Mouse (Mus musculus): ENCODE results near the gene Pex16. TPM values are rescaled to one million over a fixed set of nuclear protein-coding genes. Genes with fewer than 3 reads are reported as not detected.

Gene Pex16
- polyA plus RNA-seq, 1 experiment from 2014 or later, result 22.4 TPM

DNA sequence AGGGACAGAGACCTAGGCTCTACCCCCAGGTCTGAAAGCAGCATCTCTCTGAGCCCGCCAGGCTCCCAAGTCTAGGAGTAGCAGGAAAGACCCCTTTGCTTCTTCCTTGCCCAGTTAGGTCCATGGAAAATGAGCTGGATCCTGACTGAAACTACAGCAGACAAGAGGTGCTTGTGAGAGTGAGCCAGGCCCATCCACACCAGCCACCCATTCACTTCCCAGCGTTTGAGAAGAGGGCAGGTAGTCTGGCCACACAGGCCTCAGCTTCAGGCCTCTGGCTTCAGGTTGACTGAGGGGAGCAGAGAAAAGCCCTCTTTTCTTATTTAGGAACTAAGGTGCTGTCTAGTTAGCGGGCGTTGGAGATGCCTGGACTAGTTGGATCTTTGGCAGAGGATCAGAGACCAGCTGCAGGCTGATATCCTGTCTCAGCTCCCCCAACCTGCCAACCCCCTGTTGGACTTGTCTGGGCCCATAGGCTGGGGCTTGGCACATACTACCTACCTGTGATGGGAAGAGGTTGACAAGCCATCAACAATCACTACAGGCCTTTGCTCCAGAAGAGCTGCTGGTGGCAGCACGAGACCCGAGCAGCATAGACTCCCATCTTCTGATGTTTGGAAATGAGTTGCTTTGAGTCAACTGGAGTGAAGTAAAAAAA is 11.8 kb upstream of the Pex16 start:
- Histone ChIP-seq H3K9me3 (ENCODE audit: control insufficient read depth, low read length) (no peaks in the 10 kb centered on the region), H3K27ac (ENCODE audit: low read depth, low read length) (no peak overlapping the region), H3K9ac (ENCODE audit: low read length) (no peak overlapping the region), H3K4me3 (ENCODE audit: low read depth, low read length) (no peak overlapping the region), H3K4me1 (ENCODE audit: control insufficient read depth, insufficient read depth, low read length) (no peaks in the 10 kb centered on the region), H3K27me3 (ENCODE audit: control insufficient read depth, insufficient read depth, low read length) (no peaks in the 10 kb centered on the region), H3K36me3 (ENCODE audit: control insufficient read depth, insufficient read depth, low read length) (peaks cover 6% of the 10 kb centered on the region; the same call in 1 of the 2 replicates), H3K4me2 (ENCODE audit: low read depth) (no peak overlapping the region)
- 93% methylated on average over 6 of the region's 6 CpGs for WGBS
- ATAC-seq (ENCODE audit: insufficient read depth, low FRiP score, low TSS enrichment) (no peak), DNase-seq (ENCODE audit: low spot score) (no peak)

DNA sequence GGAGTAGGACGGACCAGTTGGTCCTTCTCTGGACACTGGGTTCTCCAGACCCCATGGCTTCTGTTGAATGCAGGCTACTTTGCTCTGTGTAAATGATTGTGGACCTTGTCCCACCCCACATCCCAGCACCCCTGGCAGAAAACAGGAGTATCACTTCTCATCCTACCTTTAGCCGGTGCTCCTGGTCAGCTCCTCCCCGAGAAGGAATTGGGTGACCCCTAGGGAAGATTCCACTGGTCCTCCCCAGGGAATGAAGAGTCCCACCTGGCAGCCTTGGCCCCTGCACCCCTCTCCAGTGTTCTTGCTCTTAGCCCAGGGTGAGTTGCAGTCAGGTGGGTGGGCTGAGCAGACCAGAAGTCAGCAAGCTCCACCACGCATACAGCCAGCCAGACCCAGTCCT is 10.4 kb upstream of the Pex16 start:
- Histone ChIP-seq H3K27ac (ENCODE audit: low read depth, low read length) (no peak overlapping the region), H3K4me2 (ENCODE audit: low read depth) (no peak overlapping the region), H3K9me3 (ENCODE audit: control insufficient read depth, low read length) (no peaks in the 10 kb centered on the region), H3K27me3 (ENCODE audit: control insufficient read depth, insufficient read depth, low read length) (no peaks in the 10 kb centered on the region), H3K4me3 (ENCODE audit: low read depth, low read length) (no peak overlapping the region), H3K4me1 (ENCODE audit: control insufficient read depth, insufficient read depth, low read length) (no peaks in the 10 kb centered on the region), H3K36me3 (ENCODE audit: control insufficient read depth, insufficient read depth, low read length) (0 out of 2 replicates have a peak, but pooled peaks cover 6% of the 10 kb centered on the region), H3K9ac (ENCODE audit: low read length) (no peak overlapping the region)
- no peak for DNase-seq (ENCODE audit: low spot score)
- WGBS, result 88% methylated on average over 4 of the region's 4 CpGs
- no peak for ATAC-seq (ENCODE audit: insufficient read depth, low FRiP score, low TSS enrichment)

DNA sequence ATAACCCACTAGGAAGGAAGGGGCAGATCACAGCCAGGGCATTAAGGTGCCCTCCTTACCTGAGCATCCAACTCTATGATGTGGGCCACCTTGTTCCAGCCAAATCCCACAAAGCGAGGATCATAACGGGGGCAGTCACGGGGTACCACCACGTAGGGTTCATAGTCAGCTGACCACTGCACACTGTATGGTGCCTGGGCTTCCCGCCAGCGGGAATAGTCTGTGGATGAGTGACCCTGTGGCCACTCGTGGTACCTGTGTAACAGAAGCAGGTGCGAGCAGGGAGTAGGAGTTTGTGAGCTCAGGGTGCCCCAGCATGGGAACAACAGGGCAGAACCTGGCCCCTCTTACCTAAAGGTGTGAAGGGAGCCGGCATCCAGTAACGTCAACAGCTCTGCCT is 8.9 kb upstream of the Pex16 start:
- no peak for DNase-seq (ENCODE audit: low spot score)
- H3K4me1 ChIP-seq (ENCODE audit: control insufficient read depth, insufficient read depth, low read length), result no peaks in the 10 kb centered on the region; the same call in 1 of the 2 replicates
- no peak for ATAC-seq (ENCODE audit: insufficient read depth, low FRiP score, low TSS enrichment)
- no peak overlapping the region for H3K4me3 ChIP-seq (ENCODE audit: low read depth, low read length)
- H3K9ac ChIP-seq (ENCODE audit: low read length), result no peak overlapping the region
- no peak overlapping the region for H3K27ac ChIP-seq (ENCODE audit: low read depth, low read length)
- no peaks in the 10 kb centered on the region for H3K9me3 ChIP-seq (ENCODE audit: control insufficient read depth, low read length)
- no peak overlapping the region for H3K4me2 ChIP-seq (ENCODE audit: low read depth)
- peaks cover 4% of the 10 kb centered on the region for H3K27me3 ChIP-seq (ENCODE audit: control insufficient read depth, insufficient read depth, low read length)
- 0 out of 2 replicates have a peak, but pooled peaks cover 2% of the 10 kb centered on the region for H3K36me3 ChIP-seq (ENCODE audit: control insufficient read depth, insufficient read depth, low read length)
- WGBS, result 96% methylated on average over 10 of the region's 10 CpGs

DNA sequence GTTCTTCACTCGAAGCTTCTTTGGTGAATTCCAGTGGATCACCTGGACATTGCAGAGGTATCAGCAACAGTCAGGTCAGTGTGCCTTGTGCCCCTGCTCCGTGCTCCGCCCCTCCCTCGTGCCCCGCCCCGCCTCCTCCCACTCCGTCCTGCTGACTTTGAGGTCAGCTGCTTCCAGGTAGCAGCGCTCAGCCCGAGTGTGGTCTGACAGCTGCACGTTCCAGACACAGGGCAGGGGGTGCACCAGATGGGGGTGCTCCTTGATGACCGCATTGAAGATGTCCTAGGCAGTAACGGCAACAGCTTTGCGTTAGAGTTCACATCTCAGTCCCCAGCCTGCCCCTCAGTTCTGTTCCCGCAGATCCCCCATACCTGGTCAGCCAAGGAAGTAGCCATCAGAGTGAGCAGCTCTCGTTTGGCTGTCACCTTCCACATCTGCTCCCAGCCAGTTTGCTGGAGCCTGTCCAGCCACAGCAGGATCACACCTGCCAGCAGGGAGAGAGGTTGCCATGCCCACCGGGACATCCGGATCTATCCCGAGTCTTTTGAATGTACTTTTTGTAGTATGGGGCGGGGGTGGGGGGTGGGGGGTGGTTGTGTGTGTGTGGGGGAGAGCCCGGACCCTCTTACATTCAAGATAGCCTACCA is 7.0 kb upstream of the Pex16 start:
- Histone ChIP-seq H3K4me1 (ENCODE audit: control insufficient read depth, insufficient read depth, low read length) (peaks cover 16% of the 10 kb centered on the region), H3K4me2 (ENCODE audit: low read depth) (no peak overlapping the region), H3K36me3 (ENCODE audit: control insufficient read depth, insufficient read depth, low read length) (0 out of 2 replicates have a peak, but pooled peaks cover 2% of the 10 kb centered on the region), H3K27ac (ENCODE audit: low read depth, low read length) (no peak overlapping the region), H3K27me3 (ENCODE audit: control insufficient read depth, insufficient read depth, low read length) (peaks cover 9% of the 10 kb centered on the region), H3K4me3 (ENCODE audit: low read depth, low read length) (no peak overlapping the region), H3K9ac (ENCODE audit: low read length) (no peak overlapping the region), H3K9me3 (ENCODE audit: control insufficient read depth, low read length) (no peaks in the 10 kb centered on the region)
- WGBS, result 41% methylated on average over 20 of the region's 20 CpGs
- DNase-seq (ENCODE audit: low spot score) (no peak), ATAC-seq (ENCODE audit: insufficient read depth, low FRiP score, low TSS enrichment) (no peak)

DNA sequence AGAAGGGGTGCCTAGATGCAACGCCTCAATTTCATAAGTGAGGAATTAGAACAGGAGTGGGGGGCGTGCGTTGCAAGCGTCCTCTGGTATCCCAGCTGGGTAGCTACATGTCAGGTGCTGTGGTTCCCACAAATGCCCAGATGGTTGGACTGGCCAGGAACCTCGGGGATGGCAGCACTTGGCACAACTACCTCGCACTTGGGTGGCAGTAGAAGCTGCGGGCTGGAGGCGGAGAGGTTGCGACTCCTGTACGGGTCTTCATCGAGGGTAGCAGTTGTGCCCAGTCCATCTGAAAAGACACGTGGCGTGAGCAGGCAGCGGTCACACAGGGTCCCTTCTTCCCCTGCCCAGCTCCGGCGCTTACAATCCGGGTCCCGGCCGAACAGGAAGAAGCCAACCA is 4.1 kb upstream of the Pex16 start:
- H3K9ac ChIP-seq (ENCODE audit: low read length), result peak overlapping the region; percentile 51
- H3K27ac ChIP-seq (ENCODE audit: low read depth, low read length), result no peak overlapping the region
- WGBS, result 15% methylated on average over 19 of the region's 19 CpGs
- H3K9me3 ChIP-seq (ENCODE audit: control insufficient read depth, low read length), result no peaks in the 10 kb centered on the region
- H3K4me1 ChIP-seq (ENCODE audit: control insufficient read depth, insufficient read depth, low read length), result peaks cover 16% of the 10 kb centered on the region
- no peaks in the 10 kb centered on the region for H3K36me3 ChIP-seq (ENCODE audit: control insufficient read depth, insufficient read depth, low read length)
- H3K27me3 ChIP-seq (ENCODE audit: control insufficient read depth, insufficient read depth, low read length), result peaks cover 9% of the 10 kb centered on the region
- H3K4me2 ChIP-seq (ENCODE audit: low read depth), result peak overlapping the region; percentile 60
- H3K4me3 ChIP-seq (ENCODE audit: low read depth, low read length), result peak overlapping the region; percentile 32
- DNase-seq (ENCODE audit: low spot score) (no peak), ATAC-seq (ENCODE audit: insufficient read depth, low FRiP score, low TSS enrichment) (no peak)

DNA sequence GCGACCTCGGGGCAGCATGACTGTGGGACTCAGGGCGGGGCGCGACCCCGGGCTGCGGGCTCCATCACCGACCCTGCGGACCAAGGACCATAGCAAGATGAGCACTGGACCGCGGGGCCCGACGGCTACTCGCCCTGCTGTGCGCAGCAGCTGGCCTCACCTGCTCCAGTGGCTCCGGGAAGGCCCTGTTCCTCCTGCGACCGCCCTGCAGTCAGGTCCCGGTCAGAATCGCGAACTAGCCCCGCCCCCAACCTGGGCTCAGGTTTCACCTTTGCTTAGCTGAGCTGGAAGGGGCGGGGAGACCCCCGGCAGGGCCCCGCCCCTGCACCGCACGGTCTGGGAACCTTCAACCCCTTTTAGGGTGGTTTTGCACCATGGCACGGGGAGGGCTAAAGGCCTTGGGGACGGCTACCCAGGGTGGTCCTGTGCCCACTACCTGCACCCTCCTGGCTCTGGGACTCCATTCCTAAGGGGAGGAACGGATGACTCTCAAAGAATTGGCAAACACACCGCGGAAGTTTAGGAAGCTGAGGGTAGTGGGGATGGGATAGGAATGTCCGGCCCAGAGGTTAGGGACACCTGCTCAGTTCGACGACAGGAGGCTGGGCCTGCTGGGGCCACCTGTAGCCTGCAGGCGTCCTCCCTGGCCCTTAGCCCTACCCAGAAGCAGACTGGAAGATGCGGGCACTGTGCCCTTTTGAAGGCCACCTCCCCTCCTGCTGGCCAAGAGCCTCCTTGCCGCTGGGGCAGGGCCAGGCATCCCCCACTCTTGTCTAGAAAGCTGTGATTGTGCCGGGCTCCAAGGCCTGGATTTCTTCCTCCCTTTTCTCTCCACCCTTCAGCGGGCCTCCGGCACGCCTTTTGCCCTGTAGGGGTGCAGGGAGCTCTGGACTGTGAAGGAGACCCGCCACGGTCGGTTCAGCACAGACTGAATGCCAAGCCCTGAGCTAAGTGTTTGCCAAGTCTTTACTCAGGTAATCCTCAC is 3.4 kb upstream of the Pex16 start:
- Histone ChIP-seq H3K36me3 (ENCODE audit: control insufficient read depth, insufficient read depth, low read length) (no peaks in the 10 kb centered on the region), H3K27me3 (ENCODE audit: control insufficient read depth, insufficient read depth, low read length) (peaks cover 9% of the 10 kb centered on the region), H3K4me1 (ENCODE audit: control insufficient read depth, insufficient read depth, low read length) (peaks cover 19% of the 10 kb centered on the region), H3K27ac (ENCODE audit: low read depth, low read length) (no peak overlapping the region), H3K9ac (ENCODE audit: low read length) (peak overlapping the region; percentile 51), H3K9me3 (ENCODE audit: control insufficient read depth, low read length) (no peaks in the 10 kb centered on the region), H3K4me3 (ENCODE audit: low read depth, low read length) (peak overlapping the region; percentile 32), H3K4me2 (ENCODE audit: low read depth) (peak overlapping the region; percentile 60)
- WGBS, result 3% methylated on average over 43 of the region's 45 CpGs
- ATAC-seq (ENCODE audit: insufficient read depth, low FRiP score, low TSS enrichment), result no peak
- peak; percentile 65 for DNase-seq (ENCODE audit: low spot score)

DNA sequence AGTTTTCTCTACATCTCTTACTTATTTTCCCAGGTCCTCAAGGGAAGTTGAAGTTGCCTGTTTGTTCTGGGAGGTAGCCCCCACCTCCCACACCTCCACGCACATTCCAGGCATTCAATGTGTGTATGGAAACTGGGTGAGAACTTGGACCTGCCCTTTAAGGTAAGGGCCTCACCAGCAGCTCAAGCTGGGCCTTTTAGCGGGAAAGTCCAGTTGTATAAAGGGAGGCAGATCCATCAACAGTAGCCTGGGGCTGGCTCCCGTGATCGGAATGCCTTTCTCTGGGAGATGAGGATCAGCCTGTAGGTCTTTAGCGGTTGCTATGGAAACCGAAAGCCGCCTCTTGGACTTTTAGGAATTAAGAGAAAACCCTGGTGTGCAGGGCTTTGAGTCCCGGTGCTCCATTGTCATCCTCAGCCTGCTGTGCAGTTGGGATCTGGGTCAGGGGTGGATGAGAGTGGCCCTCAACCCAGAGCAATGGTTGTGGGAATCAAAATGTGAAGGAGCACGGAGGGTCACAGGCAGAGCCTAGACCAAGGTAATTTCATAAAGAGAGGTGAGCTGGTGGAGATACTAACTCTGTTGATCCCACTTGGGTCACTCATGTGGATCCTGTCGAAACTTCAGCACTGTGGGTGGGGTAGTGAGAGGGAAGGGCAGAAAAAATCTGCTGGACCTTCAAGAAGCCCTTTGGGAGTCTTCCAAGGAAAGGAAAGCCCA is 2.3 kb upstream of the Pex16 start:
- peaks cover 23% of the 10 kb centered on the region for H3K4me1 ChIP-seq (ENCODE audit: control insufficient read depth, insufficient read depth, low read length)

DNA sequence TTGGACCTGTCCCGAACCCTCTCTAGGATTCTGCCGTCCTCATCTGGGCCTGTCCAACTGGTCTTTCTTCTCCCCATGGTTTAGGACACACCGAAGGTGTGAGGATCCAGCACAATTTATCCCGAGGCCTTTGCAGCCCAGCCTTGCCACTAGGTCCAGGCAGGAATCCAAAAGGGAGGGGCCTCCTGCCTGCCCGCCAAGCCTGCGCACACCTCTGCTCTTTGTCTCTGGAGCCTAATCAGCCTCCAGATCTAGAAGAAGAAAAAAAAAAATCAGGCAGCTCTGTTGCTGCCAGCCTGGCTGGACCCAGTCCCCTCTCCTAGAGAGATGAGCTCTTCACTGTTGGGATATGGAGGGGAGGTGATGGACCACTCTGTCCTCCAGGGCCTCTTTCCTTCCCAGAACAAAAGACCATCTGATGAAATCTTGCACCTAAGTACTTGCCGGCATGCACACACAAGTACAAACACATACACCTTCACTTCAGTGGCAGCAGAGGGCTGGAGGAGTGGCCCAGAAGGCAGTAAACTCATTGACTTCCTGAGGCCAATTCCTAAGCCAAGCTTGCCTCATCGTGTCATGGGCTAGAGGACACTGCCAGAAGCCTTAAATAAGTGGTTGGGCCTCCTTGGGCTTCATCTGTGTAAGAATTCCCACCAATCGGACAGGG is 1.6 kb upstream of the Pex16 start:
- H3K9me3 ChIP-seq (ENCODE audit: control insufficient read depth, low read length), result no peaks in the 10 kb centered on the region
- DNase-seq (ENCODE audit: low spot score) (no peak), ATAC-seq (ENCODE audit: insufficient read depth, low FRiP score, low TSS enrichment) (no peak)
- peaks cover 9% of the 10 kb centered on the region for H3K27me3 ChIP-seq (ENCODE audit: control insufficient read depth, insufficient read depth, low read length)
- no peak overlapping the region for H3K4me2 ChIP-seq (ENCODE audit: low read depth)
- no peaks in the 10 kb centered on the region for H3K36me3 ChIP-seq (ENCODE audit: control insufficient read depth, insufficient read depth, low read length)
- WGBS, result 37% methylated on average over 9 of the region's 9 CpGs
- no peak overlapping the region for H3K27ac ChIP-seq (ENCODE audit: low read depth, low read length)
- H3K4me3 ChIP-seq (ENCODE audit: low read depth, low read length), result no peak overlapping the region
- no peak overlapping the region for H3K9ac ChIP-seq (ENCODE audit: low read length)
- peaks cover 23% of the 10 kb centered on the region for H3K4me1 ChIP-seq (ENCODE audit: control insufficient read depth, insufficient read depth, low read length)

More for the DNA sequence above, 2.3 kb upstream of the Pex16 start:
- ATAC-seq (ENCODE audit: insufficient read depth, low FRiP score, low TSS enrichment), result no peak
- no peak overlapping the region for H3K4me2 ChIP-seq (ENCODE audit: low read depth)
- no peak overlapping the region for H3K27ac ChIP-seq (ENCODE audit: low read depth, low read length)
- H3K9ac ChIP-seq (ENCODE audit: low read length), result no peak overlapping the region
- H3K36me3 ChIP-seq (ENCODE audit: control insufficient read depth, insufficient read depth, low read length), result no peaks in the 10 kb centered on the region
- peaks cover 9% of the 10 kb centered on the region for H3K27me3 ChIP-seq (ENCODE audit: control insufficient read depth, insufficient read depth, low read length)
- 14% methylated on average over 10 of the region's 10 CpGs for WGBS
- H3K4me3 ChIP-seq (ENCODE audit: low read depth, low read length), result no peak overlapping the region
- H3K9me3 ChIP-seq (ENCODE audit: control insufficient read depth, low read length), result no peaks in the 10 kb centered on the region
- peak; percentile 46 for DNase-seq (ENCODE audit: low spot score)
